Mouse (Mus musculus): ENCODE data around the gene Tldc2. TPM values are rescaled to one million over a fixed set of nuclear protein-coding genes. Genes with fewer than 3 reads are reported as not detected.
A peak's percentile ranks its signal among the peaks of the same experiment; 100 is the strongest.

Tldc2 gene
- polyA plus RNA-seq, 1 experiment, result not detected

GRCm38 (mm10) chr2:157081960-157082359 lies 4.9 kb upstream of the Tldc2 start:
- H3K4me1 ChIP-seq (ENCODE audit: control insufficient read depth, insufficient read depth, low read length), result no peaks in the 10 kb centered on the region; the same call in 1 of the 2 replicates
- TF ChIP-seq POLR2A (IDR thresholded peaks at IDR 0.05; ENCODE audit: low read depth, low read length), result no peak
- TF ChIP-seq CTCF (IDR thresholded peaks at IDR 0.05; ENCODE audit: borderline replicate concordance, insufficient read depth, low read length), result no peak
- H3K27ac ChIP-seq (ENCODE audit: insufficient read depth, low read length), result no peak overlapping the region
- H3K4me3 ChIP-seq (ENCODE audit: insufficient read depth, low read length), result no peak overlapping the region

GRCm38 (mm10) chr2:157084831-157085585 lies 1.8 kb upstream of the Tldc2 start:
- TF ChIP-seq CTCF (IDR thresholded peaks at IDR 0.05; ENCODE audit: borderline replicate concordance, insufficient read depth, low read length) (no peak), POLR2A (IDR thresholded peaks at IDR 0.05; ENCODE audit: low read depth, low read length) (no peak)
- H3K27ac ChIP-seq (ENCODE audit: insufficient read depth, low read length), result no peak overlapping the region
- no peaks in the 10 kb centered on the region; the same call in 1 of the 2 replicates for H3K4me1 ChIP-seq (ENCODE audit: control insufficient read depth, insufficient read depth, low read length)
- H3K4me3 ChIP-seq (ENCODE audit: insufficient read depth, low read length), result no peak overlapping the region

GRCm38 (mm10) chr2:157087536-157088317 lies 872 bp downstream of the Tldc2 start:
- no peak overlapping the region for H3K27ac ChIP-seq (ENCODE audit: insufficient read depth, low read length)
- no peak for TF ChIP-seq CTCF (IDR thresholded peaks at IDR 0.05; ENCODE audit: borderline replicate concordance, insufficient read depth, low read length)
- TF ChIP-seq POLR2A (IDR thresholded peaks at IDR 0.05; ENCODE audit: low read depth, low read length), result no peak
- H3K4me1 ChIP-seq (ENCODE audit: control insufficient read depth, insufficient read depth, low read length), result no peaks in the 10 kb centered on the region; the same call in 1 of the 2 replicates
- H3K4me3 ChIP-seq (ENCODE audit: insufficient read depth, low read length), result no peak overlapping the region

GRCm38 (mm10) chr2:157092024-157092423 lies 5.2 kb downstream of the Tldc2 start:
- Histone ChIP-seq H3K4me1 (ENCODE audit: control insufficient read depth, insufficient read depth, low read length) (no peaks in the 10 kb centered on the region), H3K4me3 (ENCODE audit: insufficient read depth, low read length) (no peak overlapping the region), H3K27ac (ENCODE audit: insufficient read depth, low read length) (no peak overlapping the region)
- TF ChIP-seq CTCF (IDR thresholded peaks at IDR 0.05; ENCODE audit: borderline replicate concordance, insufficient read depth, low read length), result no peak
- TF ChIP-seq POLR2A (IDR thresholded peaks at IDR 0.05; ENCODE audit: low read depth, low read length), result no peak

- no peak overlapping the region for H3K27ac ChIP-seq (ENCODE audit: insufficient read depth, low read length)
- no peak overlapping the region for H3K4me3 ChIP-seq (ENCODE audit: insufficient read depth, low read length)
- no peak for TF ChIP-seq POLR2A (IDR thresholded peaks at IDR 0.05; ENCODE audit: low read depth, low read length)
- peak; percentile 95 for TF ChIP-seq CTCF (IDR thresholded peaks at IDR 0.05; ENCODE audit: borderline replicate concordance, insufficient read depth, low read length)
- H3K4me1 ChIP-seq (ENCODE audit: control insufficient read depth, insufficient read depth, low read length), result no peaks in the 10 kb centered on the region
Observed at GRCm38 (mm10) chr2:157095005-157095755, 8.3 kb downstream of the Tldc2 start.

GRCm38 (mm10) chr2:157099532-157100318 lies 12.9 kb downstream of the Tldc2 start:
- Histone ChIP-seq H3K4me3 (ENCODE audit: insufficient read depth, low read length) (no peak overlapping the region), H3K4me1 (ENCODE audit: control insufficient read depth, insufficient read depth, low read length) (no peaks in the 10 kb centered on the region), H3K27ac (ENCODE audit: insufficient read depth, low read length) (no peak overlapping the region)
- no peak for TF ChIP-seq CTCF (IDR thresholded peaks at IDR 0.05; ENCODE audit: borderline replicate concordance, insufficient read depth, low read length)
- no peak for TF ChIP-seq POLR2A (IDR thresholded peaks at IDR 0.05; ENCODE audit: low read depth, low read length)

- no peak overlapping the region for H3K4me3 ChIP-seq (ENCODE audit: insufficient read depth, low read length)
- TF ChIP-seq POLR2A (IDR thresholded peaks at IDR 0.05; ENCODE audit: low read depth, low read length) (no peak), CTCF (IDR thresholded peaks at IDR 0.05; ENCODE audit: borderline replicate concordance, insufficient read depth, low read length) (no peak)
- no peaks in the 10 kb centered on the region for H3K4me1 ChIP-seq (ENCODE audit: control insufficient read depth, insufficient read depth, low read length)
- no peak overlapping the region for H3K27ac ChIP-seq (ENCODE audit: insufficient read depth, low read length)
Observed at GRCm38 (mm10) chr2:157100319-157100605, 13.4 kb downstream of the Tldc2 start.

- Histone ChIP-seq H3K4me1 (ENCODE audit: control insufficient read depth, insufficient read depth, low read length) (no peaks in the 10 kb centered on the region), H3K27ac (ENCODE audit: insufficient read depth, low read length) (no peak overlapping the region), H3K4me3 (ENCODE audit: insufficient read depth, low read length) (no peak overlapping the region)
- TF ChIP-seq CTCF (IDR thresholded peaks at IDR 0.05; ENCODE audit: borderline replicate concordance, insufficient read depth, low read length) (no peak), POLR2A (IDR thresholded peaks at IDR 0.05; ENCODE audit: low read depth, low read length) (no peak)
Observed at GRCm38 (mm10) chr2:157101650-157102049, 14.8 kb downstream of the Tldc2 start.

GRCm38 (mm10) chr2:157102256-157102655 lies 15.4 kb downstream of the Tldc2 start:
- Histone ChIP-seq H3K4me1 (ENCODE audit: control insufficient read depth, insufficient read depth, low read length) (no peaks in the 10 kb centered on the region), H3K27ac (ENCODE audit: insufficient read depth, low read length) (no peak overlapping the region), H3K4me3 (ENCODE audit: insufficient read depth, low read length) (no peak overlapping the region)
- TF ChIP-seq POLR2A (IDR thresholded peaks at IDR 0.05; ENCODE audit: low read depth, low read length) (no peak), CTCF (IDR thresholded peaks at IDR 0.05; ENCODE audit: borderline replicate concordance, insufficient read depth, low read length) (no peak)
